Mouse (Mus musculus) lung, embryonic 14.5 days (tissue): ENCODE measurements at regions not wholly inside any gene's neighbourhood (a gene's known extent, or its start where the extent isn't known, plus 50 kb on each side); places are given as distances from the start of the nearest gene placed in this dataset.
A peak's percentile ranks its signal among the peaks of the same experiment; 100 is the strongest.

Experiments used
- ATAC-seq: fragments of 200-750 bp; cut with Nextera tagmentation; 2 replicates; pipeline ENCODE4 v1.8.0; 2017; ENCODE audit warnings: mild to moderate bottlenecking, moderate TSS enrichment, moderate library complexity; ENCODE audit not compliant: insufficient read depth
- DNase-seq: peaks from one replicate; pipeline ENCODE4 v3.0.0-alpha.2; 2015
- H3K27ac ChIP-seq: fragments of 300-500 bp; sonication (generic); 2 replicates; pipeline ENCODE4 v1.5.1; 2014; ENCODE audit warnings: low read depth, mild to moderate bottlenecking, moderate library complexity
- H3K27me3 ChIP-seq: fragments of 300-500 bp; sonication (generic); 2 replicates; pipeline ENCODE4 v1.6.1; 2014; ENCODE audit warnings: low read length, control low read depth; ENCODE audit not compliant: insufficient read depth
- H3K36me3 ChIP-seq: fragments of 300-500 bp; sonication (generic); 2 replicates; pipeline ENCODE4 v1.6.1; 2014; ENCODE audit warnings: control low read depth; ENCODE audit not compliant: insufficient read depth
- H3K4me1 ChIP-seq: fragments of 300-500 bp; sonication (generic); 2 replicates; pipeline ENCODE4 v1.6.1; 2014; ENCODE audit warnings: antibody characterized with exemption, control low read depth; ENCODE audit not compliant: insufficient read depth
- H3K4me2 ChIP-seq: fragments of 300-500 bp; sonication (generic); 2 replicates; pipeline ENCODE4 v1.6.1; 2014; ENCODE audit warnings: mild to moderate bottlenecking
- H3K4me3 ChIP-seq: fragments of 300-500 bp; sonication (generic); 2 replicates; pipeline ENCODE4 v1.5.1; 2014; ENCODE audit warnings: low read depth, low read length
- H3K9ac ChIP-seq: fragments of 300-500 bp; sonication (generic); 2 replicates; pipeline ENCODE4 v1.6.1; 2014
- H3K9me3 ChIP-seq: fragments of 300-500 bp; sonication (generic); 2 replicates; pipeline ENCODE4 v1.6.1; 2016; ENCODE audit warnings: low read depth, low read length, control low read depth
- CTCF ChIP-seq: IDR thresholded peaks from 2 replicates; pipeline ENCODE4 v1.5.1; 2016; ENCODE audit warnings: antibody characterized with exemption, low read depth
- WGBS: fragments of 180-500 bp; shearing (Covaris S2); extraction: QIAGEN DNeasy Blood & Tissue Kit; methylation state at CpG from one replicate; pipeline ENCODE4 v1.1.7; 2014; 5-methylcytosine and 5-hydroxymethylcytosine counted together

DNA sequence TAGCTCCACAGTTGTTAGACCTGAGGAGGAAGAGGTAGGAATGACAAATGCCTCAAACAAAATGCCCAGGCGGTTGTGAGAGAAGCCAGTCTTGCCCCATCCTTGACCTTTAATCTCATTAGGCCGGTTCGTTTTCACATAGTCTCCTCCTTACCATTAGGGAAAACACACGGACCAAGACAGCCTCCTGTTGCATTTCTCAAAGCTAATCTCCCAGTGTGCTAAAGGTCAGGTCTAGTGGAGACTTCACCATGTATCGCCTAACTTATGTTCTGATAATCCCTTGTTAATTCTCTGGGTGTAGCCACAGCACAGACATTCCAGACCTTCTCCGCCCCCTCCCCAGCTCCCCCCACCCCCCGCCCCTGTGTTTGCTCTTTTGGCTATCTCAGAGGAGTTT is 174.5 kb downstream of the Tbx18 start:
- Histone ChIP-seq H3K9ac (no peak overlapping the region), H3K4me3 (no peak overlapping the region), H3K4me1 (no peaks in the 10 kb centered on the region), H3K4me2 (no peak overlapping the region), H3K27me3 (no peaks in the 10 kb centered on the region), H3K36me3 (no peaks in the 10 kb centered on the region), H3K9me3 (no peaks in the 10 kb centered on the region), H3K27ac (no peak overlapping the region)
- ATAC-seq (no peak), DNase-seq (no peak)
- WGBS = 21% methylated on average over 7 of the region's 7 CpGs
- no peak for TF ChIP-seq CTCF

- TF ChIP-seq CTCF = no peak
- Histone ChIP-seq H3K9ac (no peak overlapping the region), H3K4me2 (no peak overlapping the region), H3K27me3 (no peaks in the 10 kb centered on the region), H3K4me3 (no peak overlapping the region), H3K9me3 (no peaks in the 10 kb centered on the region), H3K36me3 (no peaks in the 10 kb centered on the region), H3K27ac (no peak overlapping the region), H3K4me1 (no peaks in the 10 kb centered on the region)
- no peak for DNase-seq
- ATAC-seq = no peak
- 70% methylated on average over 8 of the region's 8 CpGs for WGBS
Observed at GRCm38 (mm10) chr9:87533182-87533581, 197.9 kb downstream of the Tbx18 start.

DNA sequence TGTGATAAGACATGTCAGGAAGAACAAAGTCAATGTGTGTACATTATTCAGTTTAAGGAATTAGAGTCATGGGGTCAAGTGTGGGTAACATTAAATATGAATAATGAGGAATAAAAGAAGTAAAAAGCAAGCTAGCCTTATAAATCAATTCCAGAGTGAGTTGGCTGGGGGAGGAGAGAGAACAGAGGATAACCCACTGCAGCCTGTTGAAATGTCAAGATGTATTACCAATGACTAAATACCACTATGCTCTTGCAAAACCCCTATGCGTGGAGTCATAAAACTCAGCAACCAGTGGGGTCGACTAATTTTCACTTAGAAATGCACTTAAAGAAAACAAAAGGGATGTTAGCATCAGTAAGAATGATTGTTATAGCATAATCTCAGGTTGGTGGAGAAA is 201.2 kb downstream of the Tbx18 start:
- H3K9ac ChIP-seq = no peak overlapping the region
- ATAC-seq (no peak), DNase-seq (peak; percentile 11)
- TF ChIP-seq CTCF = no peak
- no peaks in the 10 kb centered on the region for H3K9me3 ChIP-seq
- no peaks in the 10 kb centered on the region for H3K36me3 ChIP-seq
- WGBS = 34% methylated on average over 2 of the region's 2 CpGs
- no peak overlapping the region for H3K4me3 ChIP-seq
- no peak overlapping the region for H3K27ac ChIP-seq
- H3K27me3 ChIP-seq = no peaks in the 10 kb centered on the region
- H3K4me2 ChIP-seq = no peak overlapping the region
- H3K4me1 ChIP-seq = no peaks in the 10 kb centered on the region

DNA sequence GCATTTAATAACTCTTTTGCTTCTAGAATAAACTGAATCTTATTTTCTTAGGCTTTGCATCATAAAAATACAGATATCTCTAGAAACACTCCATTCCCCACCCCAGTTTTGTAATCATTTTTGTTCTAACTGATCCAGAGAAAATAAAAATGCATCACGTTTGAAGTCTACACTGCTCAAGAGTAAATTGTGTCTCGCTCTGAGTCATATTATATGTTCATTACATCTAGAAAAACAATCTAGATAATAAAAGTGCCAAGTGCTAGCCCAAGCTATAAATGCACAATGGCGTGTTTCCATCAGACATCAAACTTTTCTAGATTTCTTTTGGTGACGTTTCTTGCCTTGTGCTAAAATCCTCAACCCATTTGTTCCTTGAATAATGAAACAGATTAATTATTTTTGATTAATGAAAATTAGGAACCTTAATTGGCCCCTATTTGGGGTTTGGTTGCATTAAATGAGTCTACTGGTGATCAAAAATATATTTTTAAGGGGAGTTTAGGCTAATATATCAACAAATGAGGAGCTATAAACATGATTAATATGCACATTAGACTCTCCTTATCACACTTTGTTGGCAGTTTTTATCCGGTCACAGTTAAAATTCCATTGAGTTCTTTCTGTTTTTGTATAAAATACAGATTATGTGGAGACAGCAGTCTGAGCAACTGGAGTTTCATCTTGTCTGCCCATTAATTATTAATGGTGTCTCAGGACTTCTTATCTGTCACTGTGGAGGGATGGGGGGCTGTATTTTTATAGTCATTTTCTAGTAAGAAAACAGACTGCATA is 206.0 kb downstream of the Tbx18 start:
- 39% methylated on average over 5 of the region's 5 CpGs for WGBS
- no peak for TF ChIP-seq CTCF
- Histone ChIP-seq H3K4me2 (no peak overlapping the region), H3K4me3 (no peak overlapping the region), H3K36me3 (no peaks in the 10 kb centered on the region), H3K4me1 (no peaks in the 10 kb centered on the region), H3K9ac (no peak overlapping the region), H3K27ac (no peak overlapping the region), H3K9me3 (no peaks in the 10 kb centered on the region), H3K27me3 (no peaks in the 10 kb centered on the region)
- no peak for ATAC-seq
- peak; percentile 13 for DNase-seq

GRCm38 (mm10) chr9:87510683-87511082 is 220.4 kb downstream of the Tbx18 start:
- H3K36me3 ChIP-seq = no peaks in the 10 kb centered on the region
- H3K9me3 ChIP-seq = no peaks in the 10 kb centered on the region
- no peak overlapping the region for H3K4me2 ChIP-seq
- no peak overlapping the region for H3K9ac ChIP-seq
- 73% methylated on average over 4 of the region's 4 CpGs for WGBS
- no peak overlapping the region for H3K27ac ChIP-seq
- no peak overlapping the region for H3K4me3 ChIP-seq
- TF ChIP-seq CTCF = no peak
- ATAC-seq (no peak), DNase-seq (no peak)
- no peaks in the 10 kb centered on the region for H3K27me3 ChIP-seq
- no peaks in the 10 kb centered on the region for H3K4me1 ChIP-seq

GRCm38 (mm10) chr9:87504673-87505385 is 226.2 kb downstream of the Tbx18 start:
- no peak overlapping the region for H3K4me3 ChIP-seq
- 33% methylated on average over 10 of the region's 10 CpGs for WGBS
- no peaks in the 10 kb centered on the region for H3K36me3 ChIP-seq
- H3K4me2 ChIP-seq = no peak overlapping the region
- DNase-seq = peak; percentile 54
- H3K27me3 ChIP-seq = no peaks in the 10 kb centered on the region
- H3K9me3 ChIP-seq = no peaks in the 10 kb centered on the region
- no peaks in the 10 kb centered on the region for H3K4me1 ChIP-seq
- no peak for TF ChIP-seq CTCF
- H3K9ac ChIP-seq = no peak overlapping the region
- ATAC-seq = peak; percentile 87
- 0 out of 2 replicates have a peak overlapping the region, but pooled peaks have one; percentile 12 for H3K27ac ChIP-seq

DNA sequence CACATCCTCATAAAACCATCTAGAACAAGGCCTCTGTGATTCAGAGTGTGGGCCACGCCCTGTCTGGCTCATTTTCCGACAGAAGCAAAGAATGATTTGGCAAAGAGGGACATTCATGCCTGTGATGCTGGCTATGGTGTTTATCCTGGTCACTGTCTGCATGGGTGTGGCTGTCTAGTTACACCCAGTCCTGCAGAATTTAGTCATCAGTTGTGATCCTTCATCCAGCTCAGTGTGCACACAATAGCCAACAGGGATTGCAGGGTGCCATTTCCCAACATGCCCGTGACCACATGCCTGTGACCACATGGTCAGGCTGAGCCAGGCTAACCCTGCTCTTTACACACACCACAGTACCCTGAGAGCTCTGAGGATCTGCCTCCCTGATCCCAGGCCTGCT is 208.8 kb upstream of the Cep162 start:
- Histone ChIP-seq H3K4me3 (no peak overlapping the region), H3K9me3 (no peaks in the 10 kb centered on the region), H3K36me3 (no peaks in the 10 kb centered on the region), H3K4me1 (no peaks in the 10 kb centered on the region), H3K27ac (no peak overlapping the region), H3K4me2 (no peak overlapping the region), H3K9ac (no peak overlapping the region), H3K27me3 (no peaks in the 10 kb centered on the region)
- 67% methylated on average over 3 of the region's 3 CpGs for WGBS
- no peak for ATAC-seq
- no peak for TF ChIP-seq CTCF
- no peak for DNase-seq
